Mouse (Mus musculus): ENCODE results near the gene Pradc1. TPM values are rescaled to one million over a fixed set of nuclear protein-coding genes. Genes with fewer than 3 reads are reported as not detected.

Pradc1 gene
- polyA plus RNA-seq, 1 experiment from 2014 or later = 28.6 TPM

- peaks cover 34% of the 10 kb centered on the region for H3K27me3 ChIP-seq (replicated peaks; ENCODE audit: control insufficient read depth, insufficient read depth, low read length)
- peak overlapping the region; percentile 36 for H3K4me3 ChIP-seq (replicated peaks; ENCODE audit: low read length)
- H3K4me1 ChIP-seq (replicated peaks; ENCODE audit: control insufficient read depth, insufficient read depth, low read length) = peaks cover 9% of the 10 kb centered on the region
- no peaks in the 10 kb centered on the region for H3K36me3 ChIP-seq (ENCODE audit: control insufficient read depth, insufficient read depth)
- peak overlapping the region; percentile 45 for H3K4me2 ChIP-seq (ENCODE audit: low read length)
- H3K9ac ChIP-seq (replicated peaks; ENCODE audit: low read depth, low read length) = 0 out of 2 replicates have a peak overlapping the region, but pooled peaks have one; percentile 31
- H3K27ac ChIP-seq (ENCODE audit: low read length) = no peak overlapping the region
- no peaks in the 10 kb centered on the region for H3K9me3 ChIP-seq (ENCODE audit: control insufficient read depth, low read length)
- whole genome bisulfite sequencing = 3% methylated on average over 91 of the region's 92 CpGs
- ATAC-seq = no peak
Measured at GRCm38 (mm10) chr6:85483843-85484721, 32.3 kb upstream of the Pradc1 start.

- no peak overlapping the region for H3K4me2 ChIP-seq (ENCODE audit: low read length)
- H3K4me3 ChIP-seq (replicated peaks; ENCODE audit: low read length) = no peak overlapping the region
- WGBS = 68% methylated on average over 16 of the region's 16 CpGs
- no peak overlapping the region for H3K27ac ChIP-seq (ENCODE audit: low read length)
- H3K36me3 ChIP-seq (ENCODE audit: control insufficient read depth, insufficient read depth) = no peaks in the 10 kb centered on the region
- H3K9me3 ChIP-seq (ENCODE audit: control insufficient read depth, low read length) = no peaks in the 10 kb centered on the region
- H3K4me1 ChIP-seq (replicated peaks; ENCODE audit: control insufficient read depth, insufficient read depth, low read length) = peaks cover 9% of the 10 kb centered on the region
- ATAC-seq = no peak
- H3K27me3 ChIP-seq (replicated peaks; ENCODE audit: control insufficient read depth, insufficient read depth, low read length) = peaks cover 24% of the 10 kb centered on the region
- no peak overlapping the region for H3K9ac ChIP-seq (replicated peaks; ENCODE audit: low read depth, low read length)
Measured at GRCm38 (mm10) chr6:85480685-85481084, 28.9 kb upstream of the Pradc1 start.

DNA sequence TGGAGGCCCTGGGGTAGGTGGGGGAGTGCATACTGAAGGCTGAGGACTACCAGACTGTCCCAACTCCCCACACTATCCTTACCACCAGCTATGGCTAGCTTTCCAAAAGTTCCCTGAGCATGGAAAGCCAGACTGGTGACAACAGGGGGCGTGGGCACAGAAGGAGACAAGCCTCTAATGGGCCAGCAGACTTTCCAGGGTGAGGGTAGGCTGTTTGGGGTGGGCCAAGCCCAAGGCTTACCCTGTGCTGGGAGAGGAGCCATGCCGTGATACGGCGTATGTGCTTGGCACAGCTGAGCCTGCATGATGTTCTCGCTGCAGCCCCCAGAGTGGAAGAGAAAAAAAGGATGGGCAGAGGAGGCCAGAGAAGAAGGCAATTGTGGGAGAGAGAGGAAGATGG, 28.2 kb upstream of the Pradc1 start:
- ATAC-seq = no peak
- 71% methylated on average over 5 of the region's 5 CpGs for WGBS
- Histone ChIP-seq H3K9ac (replicated peaks; ENCODE audit: low read depth, low read length) (no peak overlapping the region), H3K27ac (ENCODE audit: low read length) (no peak overlapping the region), H3K9me3 (ENCODE audit: control insufficient read depth, low read length) (no peaks in the 10 kb centered on the region), H3K4me1 (replicated peaks; ENCODE audit: control insufficient read depth, insufficient read depth, low read length) (peaks cover 9% of the 10 kb centered on the region), H3K4me2 (ENCODE audit: low read length) (no peak overlapping the region), H3K27me3 (replicated peaks; ENCODE audit: control insufficient read depth, insufficient read depth, low read length) (peaks cover 17% of the 10 kb centered on the region), H3K36me3 (ENCODE audit: control insufficient read depth, insufficient read depth) (no peaks in the 10 kb centered on the region), H3K4me3 (replicated peaks; ENCODE audit: low read length) (no peak overlapping the region)

- Histone ChIP-seq H3K9ac (replicated peaks; ENCODE audit: low read depth, low read length) (no peak overlapping the region), H3K27ac (ENCODE audit: low read length) (no peak overlapping the region), H3K4me1 (replicated peaks; ENCODE audit: control insufficient read depth, insufficient read depth, low read length) (no peaks in the 10 kb centered on the region), H3K36me3 (ENCODE audit: control insufficient read depth, insufficient read depth) (no peaks in the 10 kb centered on the region), H3K4me2 (ENCODE audit: low read length) (no peak overlapping the region), H3K9me3 (ENCODE audit: control insufficient read depth, low read length) (no peaks in the 10 kb centered on the region), H3K4me3 (replicated peaks; ENCODE audit: low read length) (no peak overlapping the region), H3K27me3 (replicated peaks; ENCODE audit: control insufficient read depth, insufficient read depth, low read length) (0 out of 2 replicates have a peak, but pooled peaks cover 3% of the 10 kb centered on the region)
- ATAC-seq = no peak
- WGBS = 51% methylated on average over 14 of the region's 14 CpGs
Measured at GRCm38 (mm10) chr6:85478416-85478815, 26.6 kb upstream of the Pradc1 start.

GRCm38 (mm10) chr6:85477366-85477917, 25.7 kb upstream of the Pradc1 start:
- no peak for ATAC-seq
- Histone ChIP-seq H3K9me3 (ENCODE audit: control insufficient read depth, low read length) (no peaks in the 10 kb centered on the region), H3K4me1 (replicated peaks; ENCODE audit: control insufficient read depth, insufficient read depth, low read length) (no peaks in the 10 kb centered on the region), H3K4me2 (ENCODE audit: low read length) (no peak overlapping the region), H3K27ac (ENCODE audit: low read length) (no peak overlapping the region), H3K4me3 (replicated peaks; ENCODE audit: low read length) (no peak overlapping the region), H3K9ac (replicated peaks; ENCODE audit: low read depth, low read length) (no peak overlapping the region), H3K36me3 (ENCODE audit: control insufficient read depth, insufficient read depth) (no peaks in the 10 kb centered on the region), H3K27me3 (replicated peaks; ENCODE audit: control insufficient read depth, insufficient read depth, low read length) (0 out of 2 replicates have a peak, but pooled peaks cover 1% of the 10 kb centered on the region)
- WGBS = 39% methylated on average over 10 of the region's 10 CpGs

DNA sequence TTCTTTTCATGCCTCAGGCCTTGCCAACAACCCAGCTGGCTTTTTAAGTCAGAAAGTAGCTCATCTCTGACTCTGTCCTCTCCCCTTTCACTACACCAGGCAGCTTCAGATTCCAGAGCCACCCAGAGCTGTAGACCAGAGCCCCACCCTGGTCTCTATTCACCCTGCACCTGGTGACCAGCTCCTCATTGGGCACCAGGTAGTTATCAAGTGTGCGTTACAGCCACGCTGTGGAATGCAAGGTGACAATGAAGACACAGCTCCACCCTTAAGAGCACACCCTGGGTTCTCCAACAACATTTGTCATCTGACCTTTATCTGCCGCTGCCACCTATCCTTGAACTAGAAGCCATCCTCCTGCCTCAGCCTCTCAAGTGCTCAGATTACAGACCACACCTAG, 23.8 kb upstream of the Pradc1 start:
- Histone ChIP-seq H3K27me3 (replicated peaks; ENCODE audit: control insufficient read depth, insufficient read depth, low read length) (no peaks in the 10 kb centered on the region), H3K4me1 (replicated peaks; ENCODE audit: control insufficient read depth, insufficient read depth, low read length) (no peaks in the 10 kb centered on the region), H3K4me3 (replicated peaks; ENCODE audit: low read length) (no peak overlapping the region), H3K27ac (ENCODE audit: low read length) (no peak overlapping the region), H3K9ac (replicated peaks; ENCODE audit: low read depth, low read length) (no peak overlapping the region), H3K9me3 (ENCODE audit: control insufficient read depth, low read length) (no peaks in the 10 kb centered on the region), H3K4me2 (ENCODE audit: low read length) (no peak overlapping the region), H3K36me3 (ENCODE audit: control insufficient read depth, insufficient read depth) (no peaks in the 10 kb centered on the region)
- whole genome bisulfite sequencing = 91% methylated on average over 3 of the region's 3 CpGs
- no peak for ATAC-seq

DNA sequence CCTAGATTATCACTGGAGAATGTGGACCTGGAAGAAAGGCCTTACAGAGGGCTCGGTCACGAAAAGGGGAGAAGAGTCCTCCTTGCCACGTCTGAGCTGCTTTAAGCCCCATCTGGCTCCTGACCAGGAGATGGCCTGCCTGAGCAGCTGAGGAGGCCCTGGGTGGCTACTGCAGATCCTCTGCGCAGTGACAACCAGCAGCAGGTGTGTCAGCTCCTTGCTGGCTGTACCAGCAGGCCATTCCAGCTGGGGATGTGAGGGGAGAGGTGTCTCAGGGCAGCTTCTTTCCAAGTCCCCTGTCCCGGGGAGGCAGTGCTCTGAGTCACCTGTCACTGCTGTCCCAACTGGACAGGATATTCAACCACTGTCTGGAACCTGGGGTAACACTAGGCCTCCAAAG, 20.8 kb upstream of the Pradc1 start:
- H3K27me3 ChIP-seq (replicated peaks; ENCODE audit: control insufficient read depth, insufficient read depth, low read length) = no peaks in the 10 kb centered on the region
- no peaks in the 10 kb centered on the region for H3K4me1 ChIP-seq (replicated peaks; ENCODE audit: control insufficient read depth, insufficient read depth, low read length)
- no peak overlapping the region for H3K4me3 ChIP-seq (replicated peaks; ENCODE audit: low read length)
- H3K27ac ChIP-seq (ENCODE audit: low read length) = no peak overlapping the region
- peaks cover 18% of the 10 kb centered on the region for H3K36me3 ChIP-seq (ENCODE audit: control insufficient read depth, insufficient read depth)
- no peak overlapping the region for H3K9ac ChIP-seq (replicated peaks; ENCODE audit: low read depth, low read length)
- ATAC-seq = no peak
- 50% methylated on average over 5 of the region's 5 CpGs for WGBS
- H3K9me3 ChIP-seq (ENCODE audit: control insufficient read depth, low read length) = no peaks in the 10 kb centered on the region
- no peak overlapping the region for H3K4me2 ChIP-seq (ENCODE audit: low read length)

DNA sequence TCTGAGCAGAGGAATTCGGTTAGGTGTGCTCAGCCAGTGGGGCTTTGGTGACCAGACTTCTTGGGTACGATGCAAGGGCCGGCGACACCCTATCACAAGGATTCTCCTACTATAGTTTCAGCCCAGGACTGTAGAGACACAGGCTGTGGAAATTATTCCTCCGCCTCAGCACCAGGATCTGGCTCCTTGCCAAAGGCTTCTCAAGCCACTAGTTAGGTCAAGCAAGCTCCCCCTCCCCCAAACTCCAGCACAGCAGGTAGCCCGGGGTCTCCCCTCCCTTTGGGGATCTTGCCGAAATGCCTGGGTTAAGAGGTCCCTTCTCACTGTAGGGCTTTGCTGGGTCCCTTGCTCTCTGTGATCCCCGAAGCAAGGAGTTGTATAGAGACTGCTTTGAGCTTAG, 20.2 kb upstream of the Pradc1 start:
- Histone ChIP-seq H3K9ac (replicated peaks; ENCODE audit: low read depth, low read length) (no peak overlapping the region), H3K27me3 (replicated peaks; ENCODE audit: control insufficient read depth, insufficient read depth, low read length) (no peaks in the 10 kb centered on the region), H3K9me3 (ENCODE audit: control insufficient read depth, low read length) (no peaks in the 10 kb centered on the region), H3K4me2 (ENCODE audit: low read length) (no peak overlapping the region), H3K4me3 (replicated peaks; ENCODE audit: low read length) (no peak overlapping the region), H3K4me1 (replicated peaks; ENCODE audit: control insufficient read depth, insufficient read depth, low read length) (no peaks in the 10 kb centered on the region), H3K27ac (ENCODE audit: low read length) (no peak overlapping the region), H3K36me3 (ENCODE audit: control insufficient read depth, insufficient read depth) (peaks cover 24% of the 10 kb centered on the region)
- no peak for ATAC-seq
- 56% methylated on average over 8 of the region's 8 CpGs for whole genome bisulfite sequencing

GRCm38 (mm10) chr6:85469660-85470430, 18.1 kb upstream of the Pradc1 start:
- peaks cover 38% of the 10 kb centered on the region for H3K36me3 ChIP-seq (ENCODE audit: control insufficient read depth, insufficient read depth)
- ATAC-seq = peak; percentile 32

More at GRCm38 (mm10) chr6:85469660-85470430, 18.1 kb upstream of the Pradc1 start:
- Histone ChIP-seq H3K27ac (ENCODE audit: low read length) (no peak overlapping the region), H3K4me1 (replicated peaks; ENCODE audit: control insufficient read depth, insufficient read depth, low read length) (no peaks in the 10 kb centered on the region), H3K27me3 (replicated peaks; ENCODE audit: control insufficient read depth, insufficient read depth, low read length) (no peaks in the 10 kb centered on the region), H3K4me2 (ENCODE audit: low read length) (no peak overlapping the region), H3K9ac (replicated peaks; ENCODE audit: low read depth, low read length) (no peak overlapping the region), H3K4me3 (replicated peaks; ENCODE audit: low read length) (no peak overlapping the region), H3K9me3 (ENCODE audit: control insufficient read depth, low read length) (no peaks in the 10 kb centered on the region)
- WGBS = 73% methylated on average over 5 of the region's 5 CpGs
